Mouse (Mus musculus): ENCODE measurements around the gene 4933405L10Rik.

Gene 4933405L10Rik

GRCm38 (mm10) chr8:105754688-105755087, 47.2 kb downstream of the 4933405L10Rik start:
- no peak for DNase-seq (ENCODE audit: low read depth, low spot score)

- no peak for DNase-seq (ENCODE audit: low read depth, low spot score)
Observed at GRCm38 (mm10) chr8:105757796-105758276, 50.4 kb downstream of the 4933405L10Rik start.

DNA sequence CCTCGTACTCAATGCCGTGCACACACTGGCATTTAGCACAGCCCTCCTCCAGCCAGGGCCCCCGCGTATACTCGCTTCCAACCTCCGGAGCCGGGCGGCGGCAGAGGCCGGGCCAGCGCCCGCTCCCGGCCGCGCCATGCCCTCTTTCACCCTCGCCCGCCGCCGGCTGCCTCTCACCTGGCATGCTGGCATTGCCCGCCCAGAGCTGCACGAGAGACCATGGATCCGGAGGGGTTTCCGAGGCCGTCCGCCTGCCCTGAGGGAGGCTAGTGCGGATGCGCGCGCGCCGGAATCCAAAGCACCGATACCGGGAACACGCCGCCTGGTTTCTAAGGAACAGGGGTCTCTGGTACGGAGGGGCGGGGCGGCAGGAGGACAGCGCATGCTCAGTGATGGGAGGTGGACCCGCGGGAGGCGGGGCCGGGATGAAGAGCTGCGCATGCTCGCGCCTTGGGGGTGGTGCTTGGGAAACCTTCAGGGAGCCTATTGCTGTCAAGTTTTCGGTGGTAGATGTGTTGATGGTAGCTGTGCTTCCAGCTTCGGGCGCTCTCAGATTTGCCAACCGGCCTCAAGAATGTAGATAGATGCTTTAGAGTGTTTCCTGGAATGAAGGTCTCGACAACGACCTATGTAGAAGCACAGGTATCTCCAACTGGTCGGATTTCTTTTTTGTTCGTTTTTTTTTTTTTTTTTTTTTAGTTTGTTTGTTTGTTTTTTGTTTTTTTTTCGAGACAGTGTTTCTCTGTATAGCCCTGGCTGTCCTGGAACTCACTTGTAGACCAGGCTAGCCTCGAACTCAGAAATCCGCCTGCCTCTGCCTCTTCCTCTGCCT, 51.0 kb downstream of the 4933405L10Rik start, which contains the start of gene Gfod2:
Gene Gfod2 (minus strand): TSS at position 388 of the 832 bp plus-strand sequence.
- DNase-seq (ENCODE audit: low read depth, low spot score): peak; percentile 98
